Mouse (Mus musculus): ENCODE data around the gene Abr. TPM values are rescaled to one million over a fixed set of nuclear protein-coding genes. Genes with fewer than 3 reads are reported as not detected.
A peak's percentile ranks its signal among the peaks of the same experiment; 100 is the strongest.

Gene Abr
- total and polyA plus RNA-seq, 3 experiments, result 3.8 to 8.8 TPM; not detected in 1

GRCm38 (mm10) chr11:76536576-76537354 lies 85.3 kb downstream of the Abr start:
- peak; percentile 34 for DNase-seq (ENCODE audit: low read depth, low spot score)
- Histone ChIP-seq H3K36me3 (ENCODE audit: control insufficient read depth in 1 of 2, insufficient read depth in 2 of 2, low read length in 2 of 2) (no peaks in the 10 kb centered on the region), H3K4me3 (ENCODE audit: control insufficient read depth in 1 of 2, insufficient read depth in 1 of 2, low read depth in 2 of 2, low read length in 2 of 2) (no peak overlapping the region), H3K27me3 (ENCODE audit: control insufficient read depth in 1 of 2, insufficient read depth in 2 of 2, low read length in 2 of 2) (peaks cover 4 to 6% of the 10 kb centered on the region in 2 experiments), H3K9ac (ENCODE audit: control insufficient read depth, low read depth, low read length, poor library complexity, severe bottlenecking) (no peak overlapping the region), H3K4me1 (ENCODE audit: control insufficient read depth in 1 of 2, insufficient read depth in 2 of 2, low read length in 2 of 2) (no peaks in the 10 kb centered on the region), H3K27ac (ENCODE audit: control insufficient read depth, low read depth, low read length) (no peak overlapping the region), H3K9me3 (replicated peaks; ENCODE audit: insufficient read depth, low read length) (no peaks in the 10 kb centered on the region), H3K79me2 (ENCODE audit: control insufficient read depth, insufficient read depth, low read length, poor library complexity) (no peaks in the 10 kb centered on the region)
- TF ChIP-seq MXI1 (IDR thresholded peaks at IDR 0.05; ENCODE audit: low read depth, low read length) (no peak), ZC3H11A (IDR thresholded peaks at IDR 0.05; ENCODE audit: low read depth, low read length) (no peak), CTCF (IDR thresholded peaks at IDR 0.05 in 2 of 3, conservative IDR thresholded peaks at IDR 0.05 in 1 of 3; ENCODE audit: control insufficient read depth in 1 of 3, insufficient read depth in 1 of 3, low read depth in 2 of 3, low read length in 3 of 3, poor library complexity in 1 of 3, severe bottlenecking in 1 of 3) (peak; percentile 63 to 73 (median 69)), NELFE (IDR thresholded peaks at IDR 0.05; ENCODE audit: low read depth, low read length) (no peak), POLR2A (IDR thresholded peaks at IDR 0.05; ENCODE audit: control insufficient read depth in 1 of 2, insufficient read depth in 1 of 2, low read depth in 1 of 2, low read length in 2 of 2, poor library complexity in 1 of 2) (no peak), POLR2AphosphoS2 (IDR thresholded peaks at IDR 0.05; ENCODE audit: low read length) (no peak), MYB (IDR thresholded peaks at IDR 0.05; ENCODE audit: low read depth, low read length) (no peak), JUND (IDR thresholded peaks at IDR 0.05; ENCODE audit: low read depth, low read length) (no peak), BHLHE40 (IDR thresholded peaks at IDR 0.05; ENCODE audit: borderline replicate concordance, low read depth, low read length) (no peak), UBTF (IDR thresholded peaks at IDR 0.05; ENCODE audit: borderline replicate concordance, insufficient read depth, low read depth, low read length) (no peak), RAD21 (IDR thresholded peaks at IDR 0.05; ENCODE audit: low read depth, low read length) (peak; percentile 27), SMC3 (IDR thresholded peaks at IDR 0.05; ENCODE audit: low read depth, low read length) (peak; percentile 74), HCFC1 (IDR thresholded peaks at IDR 0.05; ENCODE audit: low read depth, low read length) (no peak), MAZ (IDR thresholded peaks at IDR 0.05; ENCODE audit: low read depth, low read length) (no peak), TBP (IDR thresholded peaks at IDR 0.05; ENCODE audit: low read depth, low read length) (no peak), USF2 (IDR thresholded peaks at IDR 0.05; ENCODE audit: borderline replicate concordance in 1 of 2, insufficient read depth in 1 of 2, low read depth in 1 of 2, low read length in 2 of 2) (no peak), CHD1 (IDR thresholded peaks at IDR 0.05; ENCODE audit: low read depth, low read length) (no peak), GATA1 (IDR thresholded peaks at IDR 0.05; ENCODE audit: low read depth, low read length) (no peak), TCF12 (IDR thresholded peaks at IDR 0.05; ENCODE audit: low read depth, low read length) (no peak), SIN3A (IDR thresholded peaks at IDR 0.05; ENCODE audit: low read length) (no peak), USF1 (IDR thresholded peaks at IDR 0.05; ENCODE audit: low read depth, low read length) (no peak), CHD2 (IDR thresholded peaks at IDR 0.05; ENCODE audit: low read length) (no peak), ETS1 (IDR thresholded peaks at IDR 0.05; ENCODE audit: low read depth, low read length) (no peak)

Data from MEL (cell line).